ENCODE assay signal across 9 mouse cellular contexts in the genomic region with DNA sequence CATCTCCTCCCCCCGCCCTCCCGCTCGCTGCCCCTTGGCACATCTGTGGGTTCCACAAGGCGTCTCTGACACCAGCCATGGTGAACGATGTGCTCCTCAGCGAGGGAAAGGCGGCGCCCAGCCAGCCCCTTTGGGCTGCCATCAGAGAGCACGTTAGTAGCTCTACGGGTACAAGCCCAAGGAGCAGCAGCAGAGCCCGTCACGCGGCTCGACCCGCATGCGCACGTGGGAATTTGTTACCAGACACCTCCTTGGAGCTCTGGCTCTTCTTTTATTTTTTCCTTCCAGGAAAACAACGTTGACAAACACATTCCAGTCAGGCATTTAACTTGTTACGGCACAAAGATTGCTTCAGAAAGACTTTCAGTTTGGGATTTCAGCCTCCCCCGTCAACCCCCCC. TPM values are rescaled to one million over a fixed set of nuclear protein-coding genes. Genes with fewer than 3 reads are reported as not detected.
DNase-seq lines count a peak whose midpoint lies in the region; ATAC-seq and TF ChIP-seq lines count a peak whose summit lies in the region.
"Had no signal": no experiment of that assay in that cellular context is flagged by ENCODE, and none has a peak within 500 bp of the region (broad histone marks: within the 10 kb centered on the region; RNA-seq: fewer than 3 reads in every experiment).

No protein-coding gene starts in this region.

- peak; percentile 82 for DNase-seq in kidney, adult 11 months
- peak; percentile 28 for DNase-seq in NIH3T3 (ENCODE audit: low read depth)
- peak; percentile 77 for DNase-seq in gastrocnemius, postnatal 25 days
- DNase-seq in lung, postnatal 0 days (ENCODE audit: low spot score): peak; percentile 89
- DNase-seq in cerebellum, postnatal 14 days: no peak
- no peak for DNase-seq in spleen, adult 18-20 months

- ATAC-seq in kidney, embryonic 14.5 days (ENCODE audit: low FRiP score, low TSS enrichment): no peak
- peak; percentile 71 for ATAC-seq in lung, postnatal 0 days
- ATAC-seq in forebrain, embryonic 15.5 days (replicated peaks): no peak

- H3K36me3 ChIP-seq in kidney, embryonic 14.5 days (ENCODE audit: control insufficient read depth, insufficient read depth, low read length): no peaks in the 10 kb centered on the region
- H3K36me3 ChIP-seq in lung, postnatal 0 days (ENCODE audit: insufficient read depth, low read length): no peaks in the 10 kb centered on the region
- no peaks in the 10 kb centered on the region for H3K36me3 ChIP-seq in forebrain, embryonic 15.5 days
- H3K36me3 ChIP-seq: G1E had no signal

- H3K4me1 ChIP-seq in kidney, embryonic 14.5 days (ENCODE audit: control insufficient read depth, insufficient read depth, low read length): no peaks in the 10 kb centered on the region
- H3K4me1 ChIP-seq in lung, postnatal 0 days (ENCODE audit: insufficient read depth, low read depth, low read length): no peaks in the 10 kb centered on the region
- peaks cover 5% of the 10 kb centered on the region; the same call in 1 of the 2 replicates for H3K4me1 ChIP-seq in forebrain, embryonic 15.5 days

- no peak for TF ChIP-seq CTCF in lung, postnatal 0 days (IDR thresholded peaks at IDR 0.05)

- no peak overlapping the region for H3K9ac ChIP-seq in kidney, embryonic 14.5 days (ENCODE audit: low read depth, low read length)
- no peak overlapping the region for H3K9ac ChIP-seq in lung, postnatal 0 days (replicated peaks; ENCODE audit: low read depth)
- no peak overlapping the region for H3K9ac ChIP-seq in forebrain, embryonic 15.5 days (replicated peaks)

- H3K9me3 ChIP-seq in kidney, embryonic 14.5 days (ENCODE audit: control insufficient read depth, low read length): no peaks in the 10 kb centered on the region
- no peaks in the 10 kb centered on the region for H3K9me3 ChIP-seq in lung, postnatal 0 days (ENCODE audit: low read length)
- H3K9me3 ChIP-seq in forebrain, embryonic 15.5 days: no peaks in the 10 kb centered on the region

- WGBS in kidney, embryonic 14.5 days: 40% methylated on average over 20 of the region's 20 CpGs
- WGBS in lung, postnatal 0 days: 32% methylated on average over 20 of the region's 20 CpGs
- WGBS in forebrain, embryonic 15.5 days: 59% methylated on average over 20 of the region's 20 CpGs

- H3K4me3 ChIP-seq in kidney, embryonic 14.5 days (ENCODE audit: low read length): no peak overlapping the region
- no peak overlapping the region for H3K4me3 ChIP-seq in lung, postnatal 0 days (ENCODE audit: low read depth, low read length)
- no peak overlapping the region for H3K4me3 ChIP-seq in forebrain, embryonic 15.5 days

- H3K4me2 ChIP-seq in kidney, embryonic 14.5 days (replicated peaks; ENCODE audit: low read depth, low read length): no peak overlapping the region
- H3K4me2 ChIP-seq in lung, postnatal 0 days (replicated peaks; ENCODE audit: low read depth, low read length): no peak overlapping the region
- H3K4me2 ChIP-seq in forebrain, embryonic 15.5 days (replicated peaks): no peak overlapping the region

- H3K27me3 ChIP-seq in kidney, embryonic 14.5 days (ENCODE audit: control insufficient read depth, insufficient read depth, low read length): no peaks in the 10 kb centered on the region
- H3K27me3 ChIP-seq in lung, postnatal 0 days (replicated peaks; ENCODE audit: insufficient read depth, low read length): no peaks in the 10 kb centered on the region
- H3K27me3 ChIP-seq in forebrain, embryonic 15.5 days: no peaks in the 10 kb centered on the region

- TF ChIP-seq EP300 in lung, postnatal 0 days (IDR thresholded peaks at IDR 0.05): no peak

- H3K27ac ChIP-seq in kidney, embryonic 14.5 days (ENCODE audit: low read depth, low read length): no peak overlapping the region
- peak overlapping the region; percentile 49; the same call in 1 of the 2 replicates for H3K27ac ChIP-seq in lung, postnatal 0 days (ENCODE audit: low read length)
- no peak overlapping the region for H3K27ac ChIP-seq in forebrain, embryonic 15.5 days (replicated peaks)

RNA-seq across cellular contexts. Expression of a gene that starts 23.0 kb away (rescaled TPM):
- 19.3 and 26.9 TPM in 2 replicates for polyA plus RNA-seq in kidney, embryonic 14.5 days (2014; fragmentation: Nextera tagmentation; extraction: Ambion mirVana)
- 10 to 100 TPM; 16.3 to 17.0 TPM for total RNA-seq in gastrocnemius, postnatal 25 days (2021)
- polyA plus RNA-seq in lung, postnatal 0 days (2015; fragmentation: Nextera tagmentation; extraction: Ambion mirVana): 11.1 and 14.7 TPM in 2 replicates
- 36.7 and 39.2 TPM in 2 replicates for polyA plus RNA-seq in forebrain, embryonic 15.5 days (2015; fragmentation: Nextera tagmentation; extraction: Ambion mirVana)
- polyA plus RNA-seq: G1E had no signal

RNA-seq across cellular contexts. Expression of a gene that starts 53.7 kb away (rescaled TPM):
- polyA plus RNA-seq in kidney, embryonic 14.5 days (2014; fragmentation: Nextera tagmentation; extraction: Ambion mirVana): 0.30 and 0.46 TPM in 2 replicates
- total RNA-seq in gastrocnemius, postnatal 25 days (2021): not detected
- polyA plus RNA-seq in lung, postnatal 0 days (2015; fragmentation: Nextera tagmentation; extraction: Ambion mirVana): 0.08 and 0.13 TPM in 2 replicates
- polyA plus RNA-seq in forebrain, embryonic 15.5 days (2015; fragmentation: Nextera tagmentation; extraction: Ambion mirVana): 79.9 and 82.5 TPM in 2 replicates
- polyA plus RNA-seq: G1E had no signal

Comparison
In these comparisons a context has a peak if more than half of its experiments do, and no peak if none do; other contexts are left out.
1. DNase-seq: peak in kidney, adult 11 months (single experiment), NIH3T3 (single experiment), gastrocnemius, postnatal 25 days (single experiment) and lung, postnatal 0 days (single experiment); none in cerebellum, postnatal 14 days (0 of 2) and spleen, adult 18-20 months (0 of 2).
2. RNA of a gene that starts 53.7 kb away (polyA plus RNA-seq): 79.9 to 82.5 TPM in forebrain, embryonic 15.5 days; 0.30 to 0.46 TPM in kidney, embryonic 14.5 days and 0.08 to 0.13 TPM in lung, postnatal 0 days; every median in the first group is over 10 times any median in the second.